Mouse (Mus musculus) embryonic facial prominence, embryonic 11.5 days (tissue): ENCODE measurements around the gene Vmn1r219. TPM values are rescaled to one million over a fixed set of nuclear protein-coding genes. Genes with fewer than 3 reads are reported as not detected.
"Not testable (repeated sequence)": the region's sequence is repeated elsewhere in the genome, so short reads cannot be mapped to it uniquely, and the experiment has no call there.

Source experiments
- ATAC-seq: fragments of 200-750 bp; cut with Nextera tagmentation; replicated peaks from 2 replicates; pipeline ENCODE4 v1.8.0; 2017; ENCODE audit warnings: low read depth; ENCODE audit not compliant: insufficient number of reproducible peaks, low FRiP score, low TSS enrichment
- DNase-seq: peaks from one replicate; pipeline ENCODE4 v3.0.0-alpha.2; 2015; ENCODE audit warnings: low spot score
- H3K27ac ChIP-seq: fragments of 300-500 bp; sonication (generic); replicated peaks from 2 replicates; pipeline ENCODE4 v1.5.1; 2014; ENCODE audit warnings: mild to moderate bottlenecking, low read depth, low read length, control low read depth
- H3K27me3 ChIP-seq: fragments of 300-500 bp; sonication (generic); 2 replicates; pipeline ENCODE4 v1.6.1; 2014; ENCODE audit warnings: mild to moderate bottlenecking, low read length, moderate library complexity, mixed read lengths; ENCODE audit not compliant: control insufficient read depth, insufficient read depth
- H3K36me3 ChIP-seq: fragments of 300-500 bp; sonication (generic); replicated peaks from 2 replicates; pipeline ENCODE4 v1.6.1; 2014; ENCODE audit warnings: low read depth, mild to moderate bottlenecking, low read length, moderate library complexity, mixed read lengths; ENCODE audit not compliant: control insufficient read depth, insufficient read depth
- H3K4me1 ChIP-seq: fragments of 300-500 bp; sonication (generic); 2 replicates; pipeline ENCODE4 v1.6.1; 2014; ENCODE audit warnings: low read length, mixed read lengths; ENCODE audit not compliant: control insufficient read depth, insufficient read depth
- H3K4me2 ChIP-seq: fragments of 300-500 bp; sonication (generic); 2 replicates; pipeline ENCODE4 v1.6.1; 2014; ENCODE audit warnings: low read depth, mild to moderate bottlenecking, control low read depth, low read length, moderate library complexity
- H3K4me3 ChIP-seq: fragments of 300-500 bp; sonication (generic); 2 replicates; pipeline ENCODE4 v1.5.1; 2014; ENCODE audit warnings: low read depth, low read length, control low read depth
- H3K9ac ChIP-seq: fragments of 300-500 bp; sonication (generic); replicated peaks from 2 replicates; pipeline ENCODE4 v1.6.1; 2014; ENCODE audit warnings: mild to moderate bottlenecking, control low read depth, low read length
- H3K9me3 ChIP-seq: fragments of 300-500 bp; sonication (generic); replicated peaks from 2 replicates; pipeline ENCODE4 v1.6.1; 2016; ENCODE audit warnings: mild to moderate bottlenecking, low read length, inconsistent platforms, mixed read lengths; ENCODE audit not compliant: control insufficient read depth
- whole genome bisulfite sequencing: fragments of 180-500 bp; shearing (Covaris S2); extraction: QIAGEN DNeasy Blood & Tissue Kit; methylation state at CpG from one replicate; pipeline ENCODE4 v1.1.7; 2014; 5-methylcytosine and 5-hydroxymethylcytosine counted together
- polyA plus RNA-seq: library from polyadenylated mRNA; unstranded; fragments of >200 nt; fragmentation: Nextera tagmentation; extraction: Ambion mirVana; gene quantifications from 2 replicates; pipeline ENCODE4 v1.2.1, GENCODE M21; 2014

The Vmn1r219 gene
- polyA plus RNA-seq, 1 experiment from 2014 or later: 0.04 TPM

DNA sequence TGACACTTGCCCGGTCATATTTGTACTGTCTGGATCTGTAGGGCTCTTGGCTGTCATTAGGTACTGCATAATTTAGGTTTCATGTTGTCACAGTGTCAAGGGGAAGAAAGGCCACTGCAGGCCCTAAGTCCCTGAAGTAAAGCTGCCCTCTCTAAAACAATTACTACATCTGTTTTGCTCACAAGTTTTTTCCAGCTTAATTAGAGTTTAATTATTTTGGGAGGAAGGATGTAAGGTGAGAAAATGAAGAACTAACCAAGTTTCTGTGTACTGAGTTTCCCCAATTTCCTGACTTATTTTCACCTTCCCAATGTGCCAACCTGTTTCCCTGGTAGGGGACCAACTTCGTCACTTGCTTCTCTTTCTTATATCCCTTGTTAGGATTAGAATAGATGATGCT lies 28.8 kb downstream of the Vmn1r219 start, which contains the start of gene Vmn1r220:
Gene Vmn1r220, minus strand, starts transcription at position 101 of the 400 bp plus-strand sequence.
- Histone ChIP-seq H3K9me3 (no peaks in the 10 kb centered on the region), H3K27me3 (no peaks in the 10 kb centered on the region), H3K4me1 (no peaks in the 10 kb centered on the region), H3K36me3 (no peaks in the 10 kb centered on the region), H3K4me2 (no peak within 1 kb of the TSS), H3K9ac (no peak within 1 kb of the TSS), H3K27ac (no peak within 1 kb of the TSS), H3K4me3 (no peak within 1 kb of the TSS)
- DNase-seq (no peak), ATAC-seq (no peak)
- WGBS: 86% methylated on average over 2 of the region's 2 CpGs

DNA sequence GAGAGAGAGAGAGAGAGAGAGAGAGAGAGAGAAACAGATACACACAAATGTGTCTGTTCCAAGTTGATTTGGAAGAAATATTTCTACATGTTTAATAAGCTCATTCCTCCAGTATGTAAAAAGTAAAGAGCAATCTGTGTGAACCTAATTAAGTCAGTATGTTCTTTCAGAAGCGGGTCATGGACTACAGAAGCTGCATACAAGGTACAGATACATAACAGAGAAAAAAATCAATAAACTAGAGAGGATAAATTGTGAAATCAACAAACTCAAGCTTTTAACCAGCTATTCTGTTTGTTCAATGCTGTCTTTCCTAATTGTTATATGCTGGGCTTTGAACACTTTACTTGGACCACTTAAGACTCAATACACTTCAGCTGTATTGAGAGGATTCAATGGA lies 44.8 kb downstream of the Vmn1r219 start:
- H3K9me3 ChIP-seq, H3K4me3 ChIP-seq, DNase-seq, H3K9ac ChIP-seq, H3K4me2 ChIP-seq, ATAC-seq, H3K36me3 ChIP-seq, H3K4me1 ChIP-seq, H3K27me3 ChIP-seq, H3K27ac ChIP-seq: not testable (repeated sequence)
- 82% methylated on average over 1 of the region's 1 CpGs for WGBS

DNA sequence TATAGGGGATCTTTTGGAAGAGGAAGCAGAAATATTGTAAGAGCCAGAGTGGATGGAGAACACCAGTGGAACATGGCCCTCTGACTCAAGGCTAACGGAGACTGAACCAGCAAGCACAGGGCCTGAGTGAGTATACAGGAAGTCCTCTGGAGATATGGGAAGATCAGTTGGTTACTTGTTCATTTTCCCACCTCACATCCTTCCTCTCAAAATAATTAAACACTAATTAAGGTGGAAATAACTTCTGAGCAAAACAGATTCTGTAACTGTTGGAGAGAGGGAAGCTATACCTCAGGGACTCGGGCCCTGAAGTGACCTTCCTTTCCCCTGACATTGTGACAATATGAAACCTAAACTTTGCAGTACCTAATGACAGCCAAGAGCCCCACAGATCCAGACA lies 54.7 kb downstream of the Vmn1r219 start, which contains the start of gene Vmn1r221:
Gene Vmn1r221, plus strand, starts transcription at position 301 of the 400 bp plus-strand sequence.
- WGBS: 96% methylated on average over 2 of the region's 2 CpGs
- H3K27me3 ChIP-seq, DNase-seq, H3K27ac ChIP-seq, H3K36me3 ChIP-seq, ATAC-seq, H3K4me1 ChIP-seq, H3K9ac ChIP-seq, H3K4me3 ChIP-seq, H3K9me3 ChIP-seq, H3K4me2 ChIP-seq: not testable (repeated sequence)

Other genes with a start within 250 kb of the Vmn1r219 start
- not detected in 2 replicates for gene Vmn1r213, start 151.7 kb upstream of the Vmn1r219 start, polyA plus RNA-seq
- gene Vmn1r214, start 128.9 kb upstream of the Vmn1r219 start, polyA plus RNA-seq: not detected in 2 replicates
- not detected in 2 replicates for gene Vmn1r215, start 91.3 kb upstream of the Vmn1r219 start, polyA plus RNA-seq
- not detected in 2 replicates for gene Vmn1r217, start 41.1 kb upstream of the Vmn1r219 start, polyA plus RNA-seq
- not detected in 2 replicates for gene Vmn1r218, start 26.2 kb upstream of the Vmn1r219 start, polyA plus RNA-seq
- gene Vmn1r220, start 28.7 kb downstream of the Vmn1r219 start, polyA plus RNA-seq: not detected in 2 replicates
- not detected in 2 replicates for gene Vmn1r221, start 54.8 kb downstream of the Vmn1r219 start, polyA plus RNA-seq
- gene Vmn1r222, start 76.6 kb downstream of the Vmn1r219 start, polyA plus RNA-seq: not detected in 2 replicates
- gene Vmn1r223, start 87.8 kb downstream of the Vmn1r219 start, polyA plus RNA-seq: not detected in 2 replicates
- gene Zfp322a, start 209.9 kb downstream of the Vmn1r219 start, polyA plus RNA-seq: 72.4 and 76.2 TPM in 2 replicates